7 mouse cellular contexts compared by ENCODE assay signal in the genomic region with DNA sequence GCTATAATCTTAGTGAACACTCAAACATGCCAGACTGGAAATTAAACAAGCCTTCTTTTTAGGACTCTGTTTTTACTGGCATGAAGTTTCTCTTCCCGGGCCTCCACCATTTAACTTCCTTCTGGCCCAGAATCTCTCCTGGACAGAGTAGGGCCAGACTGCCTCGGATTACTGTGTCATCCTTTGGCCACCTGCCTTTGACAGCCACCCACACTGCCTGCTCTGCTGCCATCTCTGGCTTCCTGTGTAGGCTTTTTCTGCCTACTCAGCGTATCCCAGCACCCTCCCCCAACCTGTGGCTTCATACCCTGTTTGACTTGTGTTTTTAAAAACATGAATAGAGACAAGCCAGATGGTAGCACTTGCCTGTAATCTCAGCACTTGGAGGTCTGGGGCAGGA.
A peak's percentile ranks its signal among the peaks of the same experiment; 100 is the strongest.
DNase-seq lines count a peak whose midpoint lies in the region; ATAC-seq and TF ChIP-seq lines count a peak whose summit lies in the region.

No protein-coding gene starts in this region.

- TF ChIP-seq POLR2A in limb, embryonic 14.5 days (IDR thresholded peaks at IDR 0.05; ENCODE audit: borderline replicate concordance, extremely low read depth, insufficient read depth, insufficient read length), result no peak

- peak; percentile 34; the same call in 1 of the 2 replicates for ATAC-seq in heart, embryonic 16.5 days (replicated peaks; ENCODE audit: extremely low read depth, insufficient read depth, low FRiP score)
- 0 out of 2 replicates have a peak, but pooled peaks have one; percentile 26 for ATAC-seq in limb, embryonic 14.5 days (ENCODE audit: low FRiP score, low read depth)
- no peak for ATAC-seq in megakaryocyte, adult 5-6 weeks (ENCODE audit: poor library complexity, severe bottlenecking)

- no peak overlapping the region for H3K4me2 ChIP-seq in heart, embryonic 16.5 days (ENCODE audit: low read depth, low read length)
- H3K4me2 ChIP-seq in limb, embryonic 14.5 days (replicated peaks; ENCODE audit: low read depth, low read length, severe bottlenecking), result no peak overlapping the region

- H3K9ac ChIP-seq in heart, embryonic 16.5 days (ENCODE audit: low read length), result 0 out of 2 replicates have a peak overlapping the region, but pooled peaks have one; percentile 15
- H3K9ac ChIP-seq in limb, embryonic 14.5 days (ENCODE audit: low read depth, low read length, severe bottlenecking), result no peak overlapping the region

- no peaks in the 10 kb centered on the region for H3K27me3 ChIP-seq in heart, embryonic 16.5 days (ENCODE audit: control insufficient read depth, insufficient read depth, low read length)
- no peaks in the 10 kb centered on the region for H3K27me3 ChIP-seq in limb, embryonic 14.5 days (ENCODE audit: control insufficient read depth, insufficient read depth, low read length)
- H3K27me3 ChIP-seq in splenic B cell, adult 2 months (ENCODE audit: control insufficient read depth, insufficient read depth, low read length, poor library complexity, severe bottlenecking), result no peaks in the 10 kb centered on the region

- H3K9me3 ChIP-seq in heart, embryonic 16.5 days (replicated peaks; ENCODE audit: control insufficient read depth, low read length), result no peaks in the 10 kb centered on the region
- no peaks in the 10 kb centered on the region for H3K9me3 ChIP-seq in limb, embryonic 14.5 days (ENCODE audit: control insufficient read depth, low read length)

- 32% methylated on average over 3 of the region's 3 CpGs for WGBS in heart, embryonic 16.5 days
- WGBS in limb, embryonic 14.5 days, result 48% methylated on average over 3 of the region's 3 CpGs

- H3K27ac ChIP-seq in heart, embryonic 16.5 days (ENCODE audit: low read length), result peak overlapping the region; percentile 62
- H3K27ac ChIP-seq in limb, embryonic 14.5 days (replicated peaks; ENCODE audit: low read depth, low read length), result peak overlapping the region; percentile 59

- no peak overlapping the region for H3K4me3 ChIP-seq in heart, embryonic 16.5 days (ENCODE audit: low read length)
- no peak overlapping the region for H3K4me3 ChIP-seq in limb, embryonic 14.5 days (replicated peaks; ENCODE audit: low read length)

- peaks cover 29% of the 10 kb centered on the region for H3K4me1 ChIP-seq in heart, embryonic 16.5 days (ENCODE audit: control insufficient read depth, insufficient read depth, low read length)
- peaks cover 33% of the 10 kb centered on the region for H3K4me1 ChIP-seq in limb, embryonic 14.5 days (ENCODE audit: control insufficient read depth, insufficient read depth, low read length)

- DNase-seq in spleen, adult 12 weeks (ENCODE audit: low spot score), result peak; percentile 25
- DNase-seq in spleen, adult 18-20 months, result no peak
- peak; percentile 90 for DNase-seq in cerebellum, adult 9-10 months
- DNase-seq in limb, embryonic 14.5 days (ENCODE audit: low spot score), result peak; percentile 34
- peak; percentile 38 for DNase-seq in splenic B cell, adult 2 months (ENCODE audit: low read depth, low spot score)

- H3K36me3 ChIP-seq in heart, embryonic 16.5 days (ENCODE audit: control insufficient read depth, insufficient read depth), result no peaks in the 10 kb centered on the region
- no peaks in the 10 kb centered on the region for H3K36me3 ChIP-seq in limb, embryonic 14.5 days (ENCODE audit: control insufficient read depth, insufficient read depth, low read length)
- no peaks in the 10 kb centered on the region for H3K36me3 ChIP-seq in splenic B cell, adult 2 months (ENCODE audit: control insufficient read depth, insufficient read depth, low read length, poor library complexity, severe bottlenecking)

Comparison
In these comparisons a context has a peak if more than half of its experiments do, and no peak if none do; other contexts are left out.
1. DNase-seq: peak in spleen, adult 12 weeks (single experiment), cerebellum, adult 9-10 months (single experiment), limb, embryonic 14.5 days (single experiment) and splenic B cell, adult 2 months (single experiment); none in spleen, adult 18-20 months (0 of 2).